In genomic region chr2:43902403-43902973, GRCm38 (mm10) we compare ENCODE assay signal across 8 mouse cellular contexts.
DNase-seq lines count a peak whose midpoint lies in the region; ATAC-seq and TF ChIP-seq lines count a peak whose summit lies in the region.

No protein-coding gene starts in this region.

- H3K27me3 ChIP-seq in E14TG2a.4 (ENCODE audit: insufficient read depth, low read length), result no peaks in the 10 kb centered on the region
- H3K27me3 ChIP-seq in forebrain, embryonic 13.5 days, result no peaks in the 10 kb centered on the region

- peak; percentile 96 for ATAC-seq in forebrain, embryonic 13.5 days

- H3K4me2 ChIP-seq in forebrain, embryonic 13.5 days, result no peak overlapping the region

- H3K9me3 ChIP-seq in E14TG2a.4 (ENCODE audit: low read length), result no peaks in the 10 kb centered on the region
- H3K9me3 ChIP-seq in forebrain, embryonic 13.5 days (replicated peaks), result no peaks in the 10 kb centered on the region

- peak; percentile 64 for DNase-seq in c-Kit-positive CD71-negative TER-119-negative erythroid progenitor cells, embryonic 14.5 days (ENCODE audit: low read depth)
- peak; percentile 13 for DNase-seq in heart, postnatal 25 days (ENCODE audit: low spot score)
- DNase-seq in kidney, postnatal 4 days, result peak; percentile 87 to 88
- peak; percentile 57 for DNase-seq in lung, adult 2 months
- DNase-seq in ovary, adult 18-20 months (ENCODE audit: low spot score), result peak; percentile 33
- peak; percentile 31 to 35 for DNase-seq in thymus, adult 18-20 months

- peak; percentile 77 for TF ChIP-seq CTCF in E14TG2a.4 (conservative IDR thresholded peaks at IDR 0.05; ENCODE audit: low read length)
- TF ChIP-seq CTCF in lung, adult 2 months (IDR thresholded peaks at IDR 0.05; ENCODE audit: insufficient read depth, low read length), result peak; percentile 85

- intact Hi-C loops in heart, postnatal 25 days (cut with DNase I), result loop anchor here (2.0 to 5.0 kb wide), 3 partner anchors 114 to 230 kb away; no protein-coding TSS in a partner anchor

- no peaks in the 10 kb centered on the region for H3K36me3 ChIP-seq in E14TG2a.4 (ENCODE audit: insufficient read depth, low read length)
- H3K36me3 ChIP-seq in forebrain, embryonic 13.5 days (ENCODE audit: poor library complexity, severe bottlenecking), result no peaks in the 10 kb centered on the region

- no peak overlapping the region for H3K4me3 ChIP-seq in E14TG2a.4 (replicated peaks; ENCODE audit: low read length)
- H3K4me3 ChIP-seq in forebrain, embryonic 13.5 days, result no peak overlapping the region
- H3K4me3 ChIP-seq in lung, adult 2 months (replicated peaks; ENCODE audit: extremely low read depth, low read depth, low read length), result no peak overlapping the region

- H3K9ac ChIP-seq in forebrain, embryonic 13.5 days, result no peak overlapping the region

- TF ChIP-seq POLR2A in lung, adult 2 months (IDR thresholded peaks at IDR 0.05; ENCODE audit: borderline replicate concordance, extremely low read depth, low read depth, low read length), result no peak

- H3K27ac ChIP-seq in forebrain, embryonic 13.5 days, result no peak overlapping the region

- no peaks in the 10 kb centered on the region for H3K4me1 ChIP-seq in E14TG2a.4 (replicated peaks; ENCODE audit: low read depth, low read length)
- no peaks in the 10 kb centered on the region for H3K4me1 ChIP-seq in forebrain, embryonic 13.5 days
- H3K4me1 ChIP-seq in lung, adult 2 months (ENCODE audit: control insufficient read depth, insufficient read depth, low read length), result no peaks in the 10 kb centered on the region

- 21% methylated on average over 7 of the region's 7 CpGs for WGBS in forebrain, embryonic 13.5 days
- 21% methylated on average over 7 of the region's 7 CpGs for WGBS in lung, adult 2 months

Comparison
In these comparisons a context has a peak if more than half of its experiments do, and no peak if none do; other contexts are left out.
1. DNase-seq: peak in every context shown above with its lines; median percentile 88 in kidney, postnatal 4 days; 64 in c-Kit-positive CD71-negative TER-119-negative erythroid progenitor cells, embryonic 14.5 days; 57 in lung, adult 2 months; 33 in ovary, adult 18-20 months; 33 in thymus, adult 18-20 months; 13 in heart, postnatal 25 days.